Mouse (Mus musculus): ENCODE results near the gene Sdk2. TPM values are rescaled to one million over a fixed set of nuclear protein-coding genes. Genes with fewer than 3 reads are reported as not detected.
A peak's percentile ranks its signal among the peaks of the same experiment; 100 is the strongest.

Sdk2 gene
- total RNA-seq, 2 experiments from 2014 or later, result 17.6 to 24.8 TPM

DNA sequence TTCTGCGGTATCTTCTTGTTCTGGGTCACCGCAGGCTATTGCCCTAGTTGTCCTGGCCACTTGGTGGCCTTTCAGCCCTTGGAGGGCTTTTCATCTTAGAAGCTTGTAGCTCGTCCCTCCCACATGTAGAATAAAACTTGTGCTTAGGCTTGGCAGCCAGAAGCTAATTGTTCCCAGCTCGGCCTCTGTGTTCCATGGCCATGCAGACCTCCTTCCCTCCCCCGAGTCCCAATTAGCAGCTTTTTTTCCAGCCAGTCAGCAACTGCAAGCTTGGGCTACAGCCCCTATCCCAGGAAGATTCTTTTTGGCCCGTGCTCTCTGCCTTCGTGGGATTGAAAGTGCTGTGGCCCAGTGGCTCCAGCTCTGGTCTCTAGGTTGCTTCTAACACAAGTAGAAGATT, 217.5 kb downstream of the Sdk2 start:
- DNase-seq (ENCODE audit: low spot score in 2 of 2), result no peak

DNA sequence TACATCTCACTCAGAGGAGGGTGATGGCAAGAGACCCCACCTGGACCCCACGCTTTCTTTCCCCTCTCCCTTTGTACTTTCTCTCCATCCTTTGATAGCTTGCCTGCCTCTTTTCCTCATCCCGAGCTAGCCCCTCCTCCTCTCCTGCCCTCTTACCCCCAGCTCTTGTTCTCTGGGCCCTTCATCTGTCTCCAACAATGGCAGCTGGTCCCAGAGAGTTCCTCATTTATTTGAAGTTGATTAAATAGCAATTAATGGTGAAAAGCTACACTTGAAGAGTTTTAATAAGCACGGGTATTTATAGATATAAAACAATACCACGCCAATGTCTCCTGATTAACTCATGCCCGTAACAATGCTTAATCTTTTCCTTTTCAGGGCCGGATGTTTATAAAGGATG, 222.9 kb downstream of the Sdk2 start:
- no peak for DNase-seq (ENCODE audit: low spot score in 2 of 2)

DNA sequence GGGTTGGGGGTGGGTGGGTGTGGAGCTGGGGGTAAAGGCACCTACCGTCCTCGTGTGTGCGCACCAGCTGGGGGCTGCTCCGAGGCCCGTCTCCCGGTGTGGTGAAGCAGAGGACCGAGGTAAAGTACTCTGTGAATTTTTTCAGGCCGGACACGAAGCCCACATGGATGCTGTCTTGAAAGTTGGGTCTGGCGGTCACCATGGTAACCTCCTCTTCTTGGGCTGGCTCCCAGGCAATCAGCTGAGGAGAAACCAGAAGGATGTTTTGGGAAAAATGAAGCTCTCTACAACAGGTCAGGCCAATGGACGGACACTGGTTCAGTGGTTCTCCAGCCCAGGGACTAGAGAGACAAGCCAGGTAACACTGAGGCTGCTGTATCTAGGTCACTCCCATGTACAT, 224.0 kb downstream of the Sdk2 start:
- DNase-seq (ENCODE audit: low spot score in 2 of 2), result no peak

DNA sequence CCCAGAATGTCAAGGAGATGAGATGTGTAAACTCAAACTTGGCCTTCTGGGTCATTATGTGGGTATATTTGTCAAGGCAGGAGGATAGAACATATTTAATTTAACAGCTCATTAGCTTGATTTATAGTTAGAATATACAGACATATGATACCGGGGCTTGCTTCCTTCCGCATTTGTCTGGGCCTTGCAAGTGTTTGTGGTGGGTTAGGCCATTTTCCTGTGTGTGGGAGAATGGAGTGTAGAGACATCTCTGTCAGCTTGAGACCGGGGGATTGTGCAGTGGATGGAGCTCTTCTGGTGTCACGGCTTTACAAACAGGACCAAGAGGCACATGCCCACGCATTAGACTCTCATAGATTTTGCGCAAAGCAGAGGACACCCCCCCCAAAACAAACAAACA, 235.2 kb downstream of the Sdk2 start:
- no peak for DNase-seq (ENCODE audit: low spot score in 2 of 2)

DNA sequence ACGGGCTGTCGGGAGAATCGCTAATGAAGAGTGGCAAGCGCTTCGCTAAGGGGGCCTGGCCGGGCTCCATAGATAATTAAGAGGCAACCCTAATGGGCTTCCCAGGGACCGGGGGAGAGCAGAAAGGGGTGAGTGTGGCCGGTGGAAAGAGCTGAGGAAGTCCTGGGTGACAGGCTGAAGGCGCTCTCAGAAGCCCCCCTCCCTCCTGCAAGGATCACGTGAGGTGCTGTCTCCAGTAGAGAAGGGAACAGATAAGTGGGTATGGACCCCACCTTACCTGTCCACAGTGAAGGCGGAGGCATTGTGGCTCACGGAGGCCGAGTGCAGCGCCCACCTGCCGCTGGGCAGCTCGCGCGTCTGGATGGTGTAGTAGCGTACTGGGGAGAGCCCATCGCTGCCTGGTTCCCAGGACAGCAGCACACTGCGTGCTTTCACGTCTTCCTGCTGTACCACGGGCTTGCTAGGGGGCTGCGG, 238.7 kb downstream of the Sdk2 start:
- no peak for DNase-seq (ENCODE audit: low spot score in 2 of 2)

DNA sequence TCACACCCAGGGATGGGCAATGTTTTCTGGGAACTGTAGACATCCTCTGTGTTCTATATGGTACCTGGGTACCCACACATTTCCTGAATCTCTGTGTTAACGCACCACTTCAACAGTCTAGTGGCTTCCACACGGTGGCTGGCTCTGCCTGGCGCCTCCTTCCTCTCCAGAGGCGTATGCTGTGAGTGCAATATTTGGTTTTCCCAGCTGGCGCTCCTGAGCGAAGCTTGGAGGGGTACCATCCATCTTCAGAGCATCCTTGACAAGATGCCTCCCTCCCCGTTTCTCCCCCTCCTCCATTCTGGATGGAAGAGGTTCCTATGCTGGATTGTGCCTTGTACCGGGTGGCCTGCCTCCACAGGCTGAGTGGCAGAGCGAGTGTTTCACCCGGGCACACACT, 246.8 kb downstream of the Sdk2 start:
- DNase-seq (ENCODE audit: low spot score in 2 of 2), result no peak

DNA sequence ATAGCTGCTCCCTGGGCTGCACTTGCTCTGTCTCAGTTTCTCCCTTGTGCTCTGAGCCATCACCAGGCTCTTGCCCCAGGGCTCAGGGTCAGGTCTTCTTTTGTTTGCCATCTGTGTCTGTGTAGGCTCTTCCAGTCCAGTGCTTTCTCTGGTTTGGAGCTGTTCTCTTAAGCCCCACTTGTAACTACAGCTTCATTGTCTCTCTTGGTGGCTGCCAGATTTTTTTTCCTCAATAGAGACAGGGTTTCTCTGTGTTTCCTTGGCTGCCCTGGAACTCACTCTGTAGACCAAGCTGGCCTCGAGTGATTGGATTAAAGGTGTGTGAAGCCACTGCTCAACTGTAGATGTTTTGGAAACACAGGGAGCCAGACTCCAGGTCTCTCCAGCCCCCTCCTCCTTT, 247.8 kb downstream of the Sdk2 start:
- DNase-seq (ENCODE audit: low spot score in 2 of 2), result no peak

DNA sequence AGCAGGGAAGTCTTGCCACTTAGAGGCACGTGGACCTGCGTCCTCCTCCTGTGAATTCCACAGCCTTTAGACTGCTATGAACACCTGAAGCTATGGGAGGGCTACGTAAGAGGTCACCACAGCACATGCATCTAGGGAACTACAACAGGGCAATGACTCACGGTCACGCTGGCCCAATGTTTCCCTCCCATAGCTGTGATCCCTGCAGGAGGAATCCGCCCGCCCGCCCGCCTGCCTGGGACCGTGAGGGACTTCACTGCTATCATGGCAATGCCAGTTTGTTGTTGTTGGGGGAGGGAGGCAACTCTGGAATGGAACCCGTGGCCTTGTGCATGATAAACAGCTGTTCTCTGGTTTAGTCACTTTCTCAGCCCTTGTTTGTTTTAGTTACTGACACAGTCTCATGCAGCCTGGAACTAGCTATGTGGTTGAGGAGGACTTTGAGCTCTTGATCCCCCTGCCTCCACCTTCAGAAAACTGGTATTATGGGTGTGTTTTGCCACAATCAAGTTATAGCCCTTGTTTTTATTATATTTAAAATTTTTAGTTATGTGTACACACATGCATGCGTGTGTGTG, 249.8 kb downstream of the Sdk2 start:
- DNase-seq (ENCODE audit: low spot score in 2 of 2), result no peak

DNA sequence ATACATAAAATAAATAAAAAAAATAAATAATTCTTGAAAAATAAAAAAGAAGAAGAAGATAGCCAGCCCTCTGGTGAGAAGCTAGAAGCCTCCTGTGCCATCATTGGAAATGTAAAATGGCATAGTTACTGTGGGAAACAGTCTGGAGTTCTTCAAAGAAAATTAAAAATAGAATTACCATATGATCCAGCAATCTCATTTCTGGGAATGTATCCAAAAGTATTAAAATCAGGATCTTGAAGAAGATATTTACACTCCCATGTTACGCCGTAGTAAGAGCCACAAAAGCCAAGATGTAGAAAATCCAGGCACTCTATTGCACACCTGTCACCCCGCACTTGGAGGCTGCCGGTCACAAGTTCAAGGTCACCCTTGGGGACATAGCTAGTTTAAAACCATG, 250.4 kb downstream of the Sdk2 start:
- no peak for DNase-seq (ENCODE audit: low spot score in 2 of 2)

DNA sequence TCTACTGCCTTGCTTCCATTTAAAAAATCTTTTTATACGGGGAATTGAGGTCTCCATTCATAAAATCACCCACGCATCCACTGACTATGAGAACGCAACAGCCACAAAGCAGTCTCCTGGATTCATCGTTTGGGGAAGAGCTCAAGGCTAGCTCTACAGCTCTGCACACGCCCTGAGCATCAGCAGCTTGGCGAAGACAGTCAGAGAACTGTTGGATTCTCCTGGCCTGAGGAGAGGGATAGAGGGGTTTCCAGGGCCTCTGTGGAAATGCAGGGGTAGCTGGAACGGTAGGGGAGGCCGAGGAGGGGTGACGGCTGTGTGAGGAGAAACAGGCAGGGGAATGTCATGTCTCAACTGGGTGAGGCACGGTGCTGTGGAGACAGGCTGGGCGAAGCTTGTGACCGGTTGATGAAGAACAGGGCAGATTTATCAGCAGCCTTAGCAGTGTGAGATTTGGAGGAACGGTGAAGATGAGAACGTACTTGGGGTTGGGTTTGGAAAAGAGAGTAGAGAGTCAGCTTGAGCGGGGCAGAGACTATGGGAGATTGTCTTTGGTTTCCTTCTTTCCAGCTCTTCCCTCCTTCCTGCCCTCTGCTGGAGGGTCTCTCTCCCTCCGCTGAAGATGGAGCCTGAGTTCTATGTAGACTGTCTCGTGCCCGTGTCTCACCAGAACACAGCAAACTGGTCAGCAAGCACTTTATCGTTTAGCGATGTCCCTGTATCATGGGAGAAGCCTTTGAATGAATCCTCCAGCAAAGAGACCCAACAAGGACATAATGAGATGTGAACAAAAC, 255.1 kb downstream of the Sdk2 start:
- DNase-seq (ENCODE audit: low spot score in 2 of 2), result no peak

DNA sequence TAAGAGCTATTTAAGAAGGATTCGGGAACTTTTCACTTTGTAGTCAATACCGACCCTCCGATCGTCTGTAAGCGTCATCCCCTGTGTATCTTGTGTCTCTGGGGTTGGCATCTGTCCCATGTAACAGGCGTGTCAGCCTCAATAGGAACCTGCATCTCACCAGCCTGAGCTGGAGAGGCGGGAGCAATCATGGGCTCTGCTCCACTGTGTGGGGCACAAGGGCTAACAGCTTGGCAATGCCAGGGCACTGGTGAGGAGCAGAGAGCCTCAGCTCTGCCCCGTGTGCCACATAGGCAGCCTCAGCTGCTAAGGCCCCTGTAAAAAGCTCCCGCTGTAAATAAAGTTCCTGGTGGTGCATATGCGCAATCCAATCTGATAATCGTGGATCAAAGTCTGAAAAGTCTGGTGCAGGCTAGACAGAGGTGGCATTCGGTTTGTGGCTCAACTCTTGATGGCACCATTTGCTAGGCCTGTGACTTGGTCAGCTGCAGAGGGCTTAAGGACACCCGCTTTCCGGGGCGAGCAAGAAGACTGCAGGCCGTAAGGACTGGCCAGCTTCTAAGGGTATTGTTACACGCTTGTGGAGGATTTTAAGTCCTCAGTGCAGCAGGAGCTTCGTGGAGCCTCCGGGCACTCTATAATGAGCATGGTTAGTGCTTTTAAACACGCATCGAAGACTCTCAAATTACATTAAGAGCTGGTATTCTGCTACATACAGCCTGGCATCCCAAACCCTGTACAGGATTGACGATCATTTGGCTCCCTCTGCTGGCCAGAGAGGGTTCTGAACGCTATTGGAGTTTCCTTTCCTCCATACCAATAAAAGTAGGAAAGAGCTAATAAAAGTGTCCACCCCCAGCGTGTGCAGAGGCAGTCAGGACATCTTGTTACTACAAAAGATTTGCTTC, 256.0 kb downstream of the Sdk2 start:
- peak; percentile 77 to 91 for DNase-seq (ENCODE audit: low spot score in 2 of 2)

DNA sequence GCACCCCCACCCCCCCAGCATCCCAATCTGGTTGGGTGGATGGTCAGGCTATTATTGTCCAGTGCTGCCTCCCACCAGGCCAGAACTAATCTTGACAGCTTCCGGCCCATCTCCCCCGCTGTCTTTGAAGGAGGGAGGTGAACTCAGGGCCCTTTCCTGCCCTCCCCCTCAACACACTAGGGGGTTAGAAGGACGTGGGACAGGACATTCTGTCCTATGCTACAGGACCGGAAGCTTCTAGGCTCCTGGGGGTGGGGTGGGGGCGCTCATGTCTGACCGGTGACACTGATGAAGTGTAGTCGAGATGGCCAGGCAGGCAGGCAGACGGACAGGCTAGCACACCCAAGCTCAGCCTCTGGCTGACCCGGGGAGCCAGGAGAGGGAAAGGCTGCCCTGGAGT, 259.8 kb downstream of the Sdk2 start:
- DNase-seq (ENCODE audit: low spot score in 2 of 2), result no peak

DNA sequence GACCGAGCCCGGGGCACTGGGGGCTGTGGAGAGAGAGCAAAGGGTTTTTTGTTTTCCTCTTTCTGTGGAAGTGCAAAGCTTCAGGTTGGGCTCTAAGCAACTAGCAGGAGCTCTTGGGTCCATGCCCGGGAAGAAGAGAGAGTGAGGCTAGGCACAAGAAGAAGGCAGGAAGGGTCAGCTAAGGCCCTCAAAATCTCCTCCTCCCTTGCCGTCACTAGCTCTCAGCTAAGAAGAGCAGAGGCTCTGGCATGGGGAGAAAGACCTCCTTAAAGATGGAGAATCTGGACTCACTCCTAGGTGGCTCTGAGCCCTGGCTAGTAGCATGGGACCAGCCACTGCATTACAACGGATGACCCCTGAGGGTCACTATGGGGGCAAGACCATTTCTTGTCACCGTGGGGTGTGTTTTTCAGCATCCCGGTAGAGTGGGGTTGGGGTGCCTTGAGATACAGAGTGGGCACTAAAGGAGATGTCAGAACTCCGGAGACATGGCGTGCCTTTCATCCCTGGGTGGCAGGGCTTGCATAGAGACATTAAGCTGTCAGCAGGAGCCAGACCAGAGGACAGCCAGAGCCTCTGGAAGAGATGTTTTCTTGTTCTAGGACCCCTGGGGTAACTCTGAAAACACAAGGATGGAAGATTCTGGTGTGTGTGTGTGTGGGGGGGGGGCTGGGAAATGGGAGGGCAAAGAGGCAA, 260.3 kb downstream of the Sdk2 start:
- no peak for DNase-seq (ENCODE audit: low spot score in 2 of 2)

DNA sequence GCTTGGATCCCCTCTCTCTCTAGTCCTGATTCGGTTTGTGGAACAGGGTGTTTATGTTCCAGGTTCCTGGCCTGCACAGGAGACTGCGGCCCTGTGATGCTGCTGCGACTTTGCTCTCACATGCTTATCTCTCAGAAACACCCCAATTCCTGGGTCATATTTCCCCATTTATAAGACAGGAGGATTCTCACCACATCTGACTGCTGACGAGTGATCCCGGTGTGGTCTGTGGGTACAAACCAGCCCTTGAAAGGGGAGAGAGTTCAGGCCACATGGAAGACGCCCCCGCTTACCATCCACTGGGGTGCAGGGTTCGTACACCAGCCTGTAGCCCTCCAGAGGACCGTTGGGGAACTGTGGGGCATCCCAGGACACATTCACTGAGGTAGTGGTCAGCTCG, 260.9 kb downstream of the Sdk2 start:
- no peak for DNase-seq (ENCODE audit: low spot score in 2 of 2)

DNA sequence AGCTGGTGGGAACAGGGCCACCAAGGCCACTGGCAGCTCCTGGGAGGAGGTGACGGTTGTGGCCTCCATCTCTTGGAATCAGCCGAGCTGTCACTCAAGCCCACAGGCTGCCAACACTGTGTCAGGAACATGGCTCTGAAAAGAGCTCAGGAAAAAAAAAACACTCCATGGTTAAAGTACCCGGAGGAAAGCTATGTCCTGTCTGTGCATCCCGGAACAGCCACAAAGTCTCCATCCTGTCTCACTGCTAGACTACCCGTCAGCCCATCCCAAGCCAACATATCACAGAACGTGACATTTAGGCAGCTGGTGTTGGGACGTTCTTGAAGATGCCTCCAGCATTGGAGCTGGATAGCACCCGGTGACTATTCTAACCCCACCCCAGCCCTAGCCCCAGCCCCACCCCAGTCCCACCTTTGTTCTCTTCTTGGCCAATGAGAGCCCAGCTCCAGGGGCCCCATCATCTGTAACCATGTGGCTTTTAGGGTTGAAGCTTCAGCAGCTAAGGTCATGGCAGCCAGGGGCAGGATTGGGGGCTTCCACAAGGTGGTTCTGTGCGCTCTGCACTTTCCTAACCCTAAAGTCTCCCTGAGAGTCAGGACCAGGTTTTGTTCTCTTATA, 263.4 kb downstream of the Sdk2 start:
- no peak for DNase-seq (ENCODE audit: low spot score in 2 of 2)

DNA sequence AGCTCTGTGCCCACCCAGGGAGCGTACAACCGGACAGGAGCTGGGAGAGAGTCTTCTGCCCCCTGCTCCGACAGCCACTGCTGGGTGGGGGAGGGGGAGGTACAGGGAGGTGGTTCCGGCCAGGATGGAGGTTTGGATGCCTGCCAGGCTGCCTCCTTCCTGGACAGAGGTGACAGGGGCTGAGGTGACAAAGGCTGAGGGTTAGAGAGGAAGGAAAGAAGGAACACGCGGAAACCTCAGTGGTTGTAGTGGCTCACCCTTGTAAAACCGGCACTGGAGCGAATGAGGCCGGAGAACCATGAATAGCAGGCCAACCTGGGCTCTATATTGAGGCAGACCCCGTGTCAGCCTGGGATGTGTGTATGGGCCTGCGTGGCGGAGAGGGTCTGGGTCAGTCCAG, 264.4 kb downstream of the Sdk2 start:
- no peak for DNase-seq (ENCODE audit: low spot score in 2 of 2)

DNA sequence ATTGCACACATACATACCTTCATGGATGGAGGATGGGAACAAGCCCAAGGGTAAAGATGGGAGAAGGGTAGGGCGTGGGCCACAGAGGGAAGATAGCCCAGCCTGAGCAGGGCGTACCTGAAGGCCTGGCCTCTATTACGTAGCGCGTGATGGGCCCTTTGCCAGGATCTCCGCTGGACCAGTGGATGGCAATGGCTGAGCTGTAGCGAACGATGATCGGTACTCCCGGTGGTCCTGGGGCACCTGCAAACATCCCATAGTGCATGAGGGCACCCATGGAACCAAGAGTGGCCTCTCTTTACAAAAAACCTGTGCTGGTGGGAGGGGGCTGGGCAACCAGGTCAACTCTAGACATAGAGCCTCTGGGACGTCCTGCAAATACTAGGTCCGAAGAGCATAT, 266.8 kb downstream of the Sdk2 start:
- no peak for DNase-seq (ENCODE audit: low spot score in 2 of 2)

DNA sequence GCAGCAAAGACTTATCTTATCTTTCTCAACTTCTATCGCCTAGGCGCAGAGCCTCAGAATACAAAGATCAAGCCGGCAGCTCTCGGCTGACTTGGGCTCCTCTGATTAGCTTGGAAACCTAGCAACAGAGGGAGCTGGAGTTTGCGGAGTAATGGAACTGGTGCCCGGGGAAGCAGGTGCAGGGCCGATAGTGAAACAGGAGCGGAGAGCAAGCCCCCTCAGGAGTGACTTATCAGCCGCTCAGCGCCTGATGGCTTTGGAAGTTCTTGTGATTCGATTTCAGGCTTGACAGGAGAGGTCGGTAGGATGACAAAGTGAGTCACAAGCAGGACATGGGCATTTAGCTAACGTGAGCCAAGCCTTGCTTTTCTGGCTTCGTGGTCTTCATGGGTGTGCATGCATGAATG, 267.8 kb downstream of the Sdk2 start:
- no peak for DNase-seq (ENCODE audit: low spot score in 2 of 2)

DNA sequence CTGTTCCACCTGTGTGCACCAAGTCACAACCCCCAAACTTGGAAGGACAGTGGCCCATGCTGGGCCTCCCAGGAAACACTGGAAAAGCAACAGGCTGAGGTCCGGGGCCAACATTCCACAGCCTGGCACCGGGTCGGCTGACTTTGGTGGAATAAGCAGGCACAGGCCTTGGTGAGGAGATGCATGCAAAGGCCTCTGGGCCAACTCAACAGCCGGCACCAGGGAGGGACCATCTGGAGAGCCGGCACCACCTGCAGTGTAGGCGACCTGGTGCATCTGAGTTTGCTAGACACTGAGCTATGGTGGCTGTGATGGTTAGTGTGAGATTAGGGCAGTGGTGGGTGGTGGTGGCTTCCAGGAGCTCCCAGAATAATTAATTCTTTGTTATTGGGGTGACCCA, 268.8 kb downstream of the Sdk2 start:
- peak; percentile 86 to 93 for DNase-seq (ENCODE audit: low spot score in 2 of 2)

DNA sequence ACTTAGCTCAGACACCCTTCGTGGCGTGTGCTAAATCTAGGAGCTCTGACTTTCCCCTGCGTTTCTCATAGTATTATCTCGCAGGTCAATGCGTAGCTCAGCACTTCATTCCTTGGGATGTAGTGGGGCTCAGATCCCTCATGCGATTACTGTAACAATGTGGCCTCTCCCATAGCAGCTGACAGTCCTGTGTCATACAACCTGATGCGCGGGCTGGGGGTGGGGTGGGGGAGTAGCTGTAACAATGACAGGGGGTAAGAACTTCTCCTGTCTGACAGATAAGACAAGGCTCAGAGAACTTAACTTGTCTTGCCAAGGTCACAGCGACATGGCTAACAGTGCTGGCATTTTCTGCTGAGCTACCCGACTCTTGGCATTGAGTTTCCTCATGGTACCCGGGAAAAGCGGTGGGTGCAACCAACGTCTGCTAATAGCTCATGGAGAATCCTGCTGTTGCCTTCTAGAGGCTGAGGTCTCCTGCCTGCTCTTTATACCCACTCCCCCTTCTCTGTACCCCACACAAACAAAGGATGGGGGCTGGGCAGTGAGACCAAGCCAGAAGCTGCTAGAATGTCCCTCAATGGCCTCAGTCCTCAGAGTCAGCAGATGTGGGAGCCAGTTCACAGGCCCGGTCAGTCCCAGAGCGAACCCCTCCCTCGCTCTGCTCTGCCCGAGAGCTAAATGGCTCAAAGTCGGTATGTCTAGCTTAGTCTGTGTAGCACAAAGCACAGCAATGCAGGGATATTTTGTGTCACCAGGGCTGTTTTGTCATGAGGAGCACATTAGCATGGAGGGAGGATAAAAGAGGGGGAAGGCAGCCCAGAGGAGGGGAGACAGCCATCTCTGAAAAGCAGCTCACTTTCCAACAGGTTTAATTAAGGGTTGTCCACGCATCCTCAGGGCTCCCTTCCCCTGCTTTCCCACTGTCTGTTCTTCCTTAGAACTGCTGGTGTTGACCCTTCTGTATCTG, 269.5 kb downstream of the Sdk2 start:
- DNase-seq (ENCODE audit: low spot score in 2 of 2), result no peak

Measured in layer of hippocampus, adult 18-20 months (tissue).